Mouse (Mus musculus) large intestine, adult 2 months (tissue): ENCODE results near the gene Helz2. TPM values are rescaled to one million over a fixed set of nuclear protein-coding genes. Genes with fewer than 3 reads are reported as not detected.

Experiments used
- DNase-seq: peaks from one replicate; pipeline ENCODE4 v3.0.0-alpha.2; 2012; ENCODE audit warnings: low read depth, low spot score
- WGBS: fragments of 180-500 bp; shearing (Covaris S2); methylation state at CpG from one replicate; pipeline ENCODE4 v1.1.7; 2018; 5-methylcytosine and 5-hydroxymethylcytosine counted together
- polyA plus RNA-seq: library from polyadenylated mRNA; depleted of rRNA; stranded (reverse); fragments of >200 nt; gene quantifications from 2 replicates; pipeline ENCODE4 v1.2.3, GENCODE M21; 2012

Helz2 gene
- polyA plus RNA-seq, 1 experiment = 24.7 TPM

GRCm38 (mm10) chr2:181240806-181241440, 904 bp downstream of the Helz2 start:
- WGBS = 87% methylated on average over 13 of the region's 13 CpGs
- DNase-seq = no peak

DNA sequence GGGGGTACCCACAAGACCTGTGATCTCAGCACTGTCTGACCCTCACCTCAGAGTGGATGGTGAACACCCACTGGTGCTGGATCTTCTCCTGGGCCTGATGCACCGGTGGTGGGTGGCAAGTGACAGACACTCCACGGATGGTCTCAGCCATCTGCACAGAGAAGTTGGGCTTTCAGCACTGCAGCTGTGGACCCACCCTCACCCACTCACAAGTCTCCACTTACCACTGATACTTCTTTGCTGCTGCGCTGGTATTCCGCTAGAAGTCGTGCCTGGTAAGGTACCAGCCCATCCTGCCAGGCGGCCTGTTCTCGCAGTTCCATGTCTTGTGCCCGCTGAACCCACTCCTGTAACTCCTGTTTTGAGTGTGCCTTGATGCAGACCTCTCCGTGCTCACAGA, 2.6 kb downstream of the Helz2 start:
- DNase-seq = no peak
- WGBS = 89% methylated on average over 9 of the region's 9 CpGs

DNA sequence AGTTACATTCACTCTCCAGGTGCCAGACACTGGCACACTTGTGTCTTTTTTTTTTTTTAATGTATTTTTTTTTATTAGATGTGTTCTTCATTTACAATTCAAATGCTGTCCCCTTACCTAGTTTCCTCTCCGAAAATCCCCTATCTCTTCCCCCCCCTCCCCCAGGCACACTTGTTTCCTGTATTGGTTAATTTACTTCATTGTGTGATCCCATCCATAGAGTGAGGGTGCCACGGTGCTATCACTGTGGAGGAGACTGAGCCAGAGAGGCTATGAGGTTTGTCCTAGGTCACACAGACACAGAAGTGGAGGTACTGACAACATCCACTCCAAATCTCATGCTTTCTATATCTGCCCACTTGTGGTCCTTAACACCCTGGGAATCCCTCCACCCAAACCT, 3.0 kb downstream of the Helz2 start:
- 56% methylated on average over 2 of the region's 2 CpGs for WGBS
- no peak for DNase-seq

- WGBS = 82% methylated on average over 10 of the region's 10 CpGs
Measured at GRCm38 (mm10) chr2:181238091-181238610, 3.7 kb downstream of the Helz2 start.

DNA sequence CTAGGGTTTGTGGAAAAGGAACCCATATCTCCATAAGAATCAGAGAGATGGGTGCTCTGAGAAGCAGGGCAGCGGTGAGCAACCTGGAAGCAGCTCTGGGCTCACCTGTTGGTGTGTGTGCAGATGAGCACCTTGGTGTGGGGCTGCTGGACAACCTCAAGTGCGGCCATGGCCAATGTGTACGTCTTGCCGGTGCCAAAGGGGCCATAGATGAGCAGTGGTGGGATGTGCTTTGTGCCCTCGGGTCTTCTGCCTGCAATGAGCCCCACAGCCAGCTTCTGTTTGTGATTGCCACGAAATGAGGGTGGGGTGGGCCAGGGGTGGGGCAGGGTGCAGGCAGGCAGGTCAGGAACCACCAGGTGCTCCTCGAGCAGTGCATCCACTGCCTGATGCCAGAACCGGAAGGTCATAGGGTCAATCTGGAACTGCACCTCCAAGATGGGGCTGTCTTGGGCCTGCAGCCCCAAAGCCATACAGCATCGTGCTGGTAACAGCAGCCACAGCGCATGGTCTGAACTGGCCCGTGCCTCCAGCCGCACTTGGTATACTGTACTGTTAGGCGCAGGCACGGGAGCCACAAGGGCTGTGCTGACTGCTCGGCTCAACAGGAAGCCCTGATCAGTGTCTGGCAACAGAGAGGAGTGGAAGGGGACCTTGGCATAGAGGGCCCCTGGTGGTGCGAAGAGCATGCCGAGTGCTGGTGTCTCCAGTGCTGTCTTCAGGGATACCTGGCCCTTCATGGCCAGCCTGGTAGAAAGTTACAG, 4.4 kb downstream of the Helz2 start:
- WGBS = 88% methylated on average over 17 of the region's 17 CpGs
- no peak for DNase-seq

More at GRCm38 (mm10) chr2:181238091-181238610, 3.7 kb downstream of the Helz2 start:
- DNase-seq = no peak

DNA sequence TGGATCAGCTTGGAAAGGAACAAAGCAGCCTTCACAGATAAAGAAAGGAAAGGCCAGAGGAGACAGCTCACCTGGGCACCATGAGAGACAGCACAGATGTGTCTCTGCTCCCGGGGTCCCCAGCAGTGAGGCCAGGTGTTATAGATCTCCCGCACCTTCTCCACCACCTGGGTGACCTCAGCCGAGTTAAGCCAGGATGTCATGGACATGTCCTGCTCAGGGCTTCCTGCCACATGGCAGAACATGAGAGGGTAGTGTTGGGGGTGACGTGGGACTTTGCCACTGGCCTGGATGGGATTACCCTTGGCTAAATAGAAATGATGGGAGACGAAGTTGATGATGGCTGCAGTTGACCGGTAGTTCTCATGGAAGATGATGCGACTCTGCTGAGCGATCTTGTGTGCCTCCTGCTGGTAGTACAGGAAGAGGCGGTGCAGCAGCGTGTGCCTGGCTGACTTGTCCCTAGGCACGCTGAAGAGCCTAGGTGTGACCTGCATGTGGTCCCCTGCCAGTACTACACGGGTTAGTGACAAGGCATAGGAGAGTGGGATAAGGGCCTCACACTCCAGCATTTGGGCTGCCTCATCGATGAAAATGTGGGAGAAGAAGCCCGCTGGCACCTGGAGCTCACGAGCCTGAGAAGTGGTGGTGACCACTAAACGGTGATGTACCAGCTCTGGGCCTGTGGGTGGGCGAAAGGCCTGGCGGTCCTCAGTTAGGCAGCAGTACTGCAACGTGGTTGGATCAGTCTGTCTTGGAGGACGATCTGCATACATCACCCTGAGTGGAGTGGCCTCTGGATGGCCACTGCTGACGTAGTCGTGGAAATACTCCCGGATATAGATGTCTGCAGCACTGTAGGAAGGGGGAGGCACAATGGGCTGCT, 5.9 kb downstream of the Helz2 start:
- DNase-seq = no peak

GRCm38 (mm10) chr2:181234680-181235079, 7.1 kb downstream of the Helz2 start:
- WGBS = 91% methylated on average over 11 of the region's 11 CpGs
- DNase-seq = no peak

More for the DNA sequence above, 5.9 kb downstream of the Helz2 start:
- WGBS = 84% methylated on average over 23 of the region's 23 CpGs

DNA sequence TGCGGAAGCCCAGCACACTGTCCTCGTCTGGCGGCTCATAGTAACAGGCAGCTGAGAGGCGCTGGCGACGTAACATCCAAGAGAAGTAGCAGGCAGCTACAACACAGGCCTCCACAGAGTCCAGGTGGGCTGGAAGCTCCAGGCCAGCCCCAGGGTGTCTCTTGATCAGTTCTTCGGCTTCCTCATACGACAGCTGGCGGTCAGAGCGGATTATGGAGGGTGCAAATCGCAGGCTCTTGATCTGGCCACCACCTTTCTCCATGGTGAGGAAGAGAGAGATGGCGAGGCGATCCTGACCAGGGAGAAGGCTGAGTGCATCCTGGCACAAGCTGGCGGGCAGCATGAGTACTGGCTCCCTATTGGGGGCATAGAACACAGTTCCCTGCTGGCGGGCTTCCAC, 8.4 kb downstream of the Helz2 start:
- WGBS = 96% methylated on average over 15 of the region's 15 CpGs
- no peak for DNase-seq

- no peak for DNase-seq
- WGBS = 92% methylated on average over 20 of the region's 20 CpGs
Measured at GRCm38 (mm10) chr2:181231171-181231570, 10.7 kb downstream of the Helz2 start.

- DNase-seq = no peak
- 42% methylated on average over 1 of the region's 1 CpGs for WGBS
Measured at GRCm38 (mm10) chr2:181228335-181228734, 13.5 kb downstream of the Helz2 start.

- no peak for DNase-seq
- 89% methylated on average over 3 of the region's 3 CpGs for WGBS
Measured at GRCm38 (mm10) chr2:181227122-181227521, 14.7 kb downstream of the Helz2 start.

- WGBS = 77% methylated on average over 2 of the region's 2 CpGs
- no peak for DNase-seq
Measured at GRCm38 (mm10) chr2:181224994-181225393, 16.8 kb downstream of the Helz2 start.

GRCm38 (mm10) chr2:181220361-181220760, 21.5 kb downstream of the Helz2 start:
- DNase-seq = no peak
- WGBS = 50% methylated on average over 2 of the region's 2 CpGs

DNA sequence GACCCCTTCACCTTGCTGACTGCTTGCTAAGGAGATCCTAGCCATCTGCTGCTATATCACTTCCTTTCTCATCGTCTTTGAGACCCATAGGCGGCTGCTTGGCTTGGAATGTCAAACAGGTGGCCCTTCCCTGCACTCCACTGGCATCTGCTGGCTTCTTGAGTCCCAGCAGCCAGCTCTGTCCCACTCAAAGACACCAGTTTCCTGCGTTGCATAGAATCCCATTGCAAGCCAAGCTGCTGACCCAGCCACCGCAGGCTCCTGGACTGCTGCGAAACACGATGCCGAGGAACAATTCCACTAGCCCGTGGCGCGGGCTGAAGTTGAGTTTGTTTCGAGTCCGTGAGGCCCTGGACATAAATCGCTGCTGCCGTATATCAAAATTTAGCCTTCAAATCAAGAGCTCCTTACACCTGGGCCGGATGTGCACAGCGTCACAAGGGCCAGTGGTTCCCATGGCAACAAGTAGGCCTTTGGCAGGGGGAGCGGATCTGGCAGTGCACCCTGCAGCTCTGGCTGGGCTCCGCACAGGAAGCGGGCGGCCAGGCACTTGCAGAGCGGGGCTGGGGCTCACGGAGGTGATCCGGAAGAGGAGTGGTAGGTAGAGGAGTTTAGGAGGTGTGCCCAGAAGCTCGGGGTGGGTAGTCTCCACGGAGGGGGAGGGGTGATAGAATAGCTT, 22.1 kb downstream of the Helz2 start, which contains the start of gene Fndc11:
Fndc11 (plus strand) TSS at position 476 of the 679 bp plus-strand sequence.
- WGBS = 2% methylated on average over 25 of the region's 25 CpGs
- no peak for DNase-seq

DNA sequence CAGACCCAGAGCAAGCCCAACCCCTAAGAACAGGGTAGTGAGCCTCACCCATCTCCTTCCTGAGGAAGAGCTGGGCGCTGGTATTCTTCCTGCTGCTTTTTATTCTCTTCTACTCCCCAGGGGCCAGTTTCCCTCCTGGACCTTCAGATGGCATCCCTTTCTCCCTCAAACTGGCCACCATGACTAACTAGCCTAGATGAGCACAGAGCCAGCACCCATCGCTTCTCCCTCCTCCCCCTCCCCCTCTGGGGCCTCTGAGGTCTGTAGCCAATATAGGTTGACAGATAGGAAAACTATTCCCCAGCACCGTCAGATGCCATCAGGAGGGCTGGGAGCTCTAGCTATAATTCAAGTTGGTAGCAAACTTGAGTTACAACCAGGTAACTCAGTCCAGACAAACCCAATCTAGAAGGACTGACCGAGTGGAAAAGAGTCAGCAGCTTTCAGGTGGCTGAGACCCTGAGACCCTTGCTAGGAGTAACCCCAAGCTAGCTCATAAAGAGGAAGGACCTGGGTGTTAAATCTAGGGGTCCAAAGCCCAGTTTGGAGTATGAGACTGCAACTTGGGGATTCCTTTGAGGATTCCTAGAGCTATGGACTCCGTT, 22.8 kb downstream of the Helz2 start:
- WGBS = 71% methylated on average over 5 of the region's 5 CpGs
- DNase-seq = no peak

DNA sequence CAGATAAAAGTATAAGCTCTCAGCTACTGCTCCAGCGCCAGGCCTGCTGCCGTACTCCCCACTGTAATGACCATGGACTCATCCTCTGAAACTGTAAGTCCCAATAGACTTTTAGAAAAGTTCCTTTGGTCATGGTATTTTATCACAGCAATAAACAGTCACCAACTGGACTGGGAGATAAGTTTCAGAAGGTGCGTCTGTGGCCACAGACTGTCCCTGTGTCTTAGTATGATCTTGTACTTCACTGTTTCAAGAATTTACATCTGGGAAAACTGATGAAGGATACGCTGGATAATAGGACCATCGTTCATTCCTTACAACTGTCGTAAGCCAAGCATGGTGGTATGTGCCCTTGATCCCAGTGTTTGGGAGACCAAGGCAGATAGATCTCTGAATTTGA, 25.8 kb downstream of the Helz2 start:
- 88% methylated on average over 6 of the region's 6 CpGs for WGBS
- no peak for DNase-seq

DNA sequence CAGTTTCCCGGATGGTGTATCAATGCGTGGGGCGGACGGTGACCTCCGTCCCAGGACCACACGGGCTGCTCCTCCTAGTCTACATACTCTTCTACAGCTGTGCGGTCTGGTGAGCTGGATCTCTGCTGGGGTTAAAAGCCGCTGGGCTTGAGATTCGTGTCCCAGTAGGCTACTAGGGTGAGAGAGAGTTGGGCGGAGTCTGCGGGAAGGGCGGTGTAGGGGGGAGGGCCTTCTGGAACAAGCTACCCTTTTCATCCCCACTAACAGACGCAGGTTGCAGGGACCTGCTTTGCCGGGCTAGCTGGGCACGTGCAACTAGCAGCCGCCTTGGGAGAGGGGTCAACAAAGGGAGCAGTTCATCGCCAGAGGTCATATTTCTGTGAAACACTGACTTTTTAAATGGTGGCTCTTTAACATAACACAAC, 28.8 kb downstream of the Helz2 start, which contains the start of gene Srms:
Srms (minus strand) TSS at position 165 of the 425 bp plus-strand sequence.
- no peak for DNase-seq
- under 1% methylated on average over 17 of the region's 17 CpGs for WGBS

GRCm38 (mm10) chr2:181212389-181213020, 29.3 kb downstream of the Helz2 start:
- DNase-seq = no peak
- 3% methylated on average over 34 of the region's 34 CpGs for WGBS
